In genomic region chr4:62613646-62614365, GRCm38 (mm10) we compare ENCODE assay signal across 7 mouse cellular contexts. TPM values are rescaled to one million over a fixed set of nuclear protein-coding genes. Genes with fewer than 3 reads are reported as not detected.
DNase-seq lines count a peak whose midpoint lies in the region; ATAC-seq and TF ChIP-seq lines count a peak whose summit lies in the region.

No protein-coding gene starts in this region.

- peak overlapping the region; percentile 25; the same call in 1 of the 2 replicates for H3K27ac ChIP-seq in heart, embryonic 16.5 days (ENCODE audit: low read length)
- no peak overlapping the region for H3K27ac ChIP-seq in lung, embryonic 16.5 days (ENCODE audit: low read length)
- peak overlapping the region; percentile 71 for H3K27ac ChIP-seq in stomach, postnatal 0 days (replicated peaks)

- peak; percentile 49 for TF ChIP-seq CTCF in stomach, postnatal 0 days (IDR thresholded peaks at IDR 0.05; ENCODE audit: low read depth)

- no peak overlapping the region for H3K4me3 ChIP-seq in heart, embryonic 16.5 days (ENCODE audit: low read length)
- no peak overlapping the region for H3K4me3 ChIP-seq in lung, embryonic 16.5 days (ENCODE audit: low read length)
- no peak overlapping the region for H3K4me3 ChIP-seq in stomach, postnatal 0 days (ENCODE audit: low read depth, low read length)

- peak; percentile 77 for DNase-seq in ovary, postnatal 36 days (ENCODE audit: low spot score)
- no peak for DNase-seq in ovary, postnatal 14 days (ENCODE audit: low spot score)
- DNase-seq in stomach, postnatal 0 days (ENCODE audit: low spot score), result no peak
- no peak for DNase-seq in urinary bladder, adult 2 months (ENCODE audit: low spot score)
- DNase-seq in layer of hippocampus, adult 8-10 months (ENCODE audit: low spot score in 2 of 2), result no peak

- H3K36me3 ChIP-seq in heart, embryonic 16.5 days (ENCODE audit: control insufficient read depth, insufficient read depth), result no peaks in the 10 kb centered on the region
- no peaks in the 10 kb centered on the region for H3K36me3 ChIP-seq in lung, embryonic 16.5 days (ENCODE audit: control insufficient read depth, insufficient read depth, low read length)
- no peaks in the 10 kb centered on the region for H3K36me3 ChIP-seq in stomach, postnatal 0 days (ENCODE audit: control insufficient read depth, insufficient read depth, low read length)

- peaks cover 15% of the 10 kb centered on the region; the same call in 1 of the 2 replicates for H3K27me3 ChIP-seq in heart, embryonic 16.5 days (ENCODE audit: control insufficient read depth, insufficient read depth, low read length)
- no peaks in the 10 kb centered on the region; the same call in 1 of the 2 replicates for H3K27me3 ChIP-seq in lung, embryonic 16.5 days (ENCODE audit: control insufficient read depth, insufficient read depth, low read depth, low read length)
- no peaks in the 10 kb centered on the region for H3K27me3 ChIP-seq in stomach, postnatal 0 days (ENCODE audit: control insufficient read depth, insufficient read depth, low read length)

- no peak overlapping the region for H3K4me2 ChIP-seq in heart, embryonic 16.5 days (ENCODE audit: low read depth, low read length)
- H3K4me2 ChIP-seq in lung, embryonic 16.5 days (ENCODE audit: low read depth, low read length), result no peak overlapping the region
- 0 out of 2 replicates have a peak overlapping the region, but pooled peaks have one; percentile 5 for H3K4me2 ChIP-seq in stomach, postnatal 0 days (replicated peaks; ENCODE audit: low read depth)

- 0 out of 2 replicates have a peak, but pooled peaks have one; percentile 30 for ATAC-seq in heart, embryonic 16.5 days (replicated peaks; ENCODE audit: extremely low read depth, insufficient read depth, low FRiP score)
- 0 out of 2 replicates have a peak, but pooled peaks have one; percentile 12 for ATAC-seq in lung, embryonic 16.5 days (ENCODE audit: low read depth)
- no peak for ATAC-seq in stomach, postnatal 0 days (ENCODE audit: low FRiP score, low TSS enrichment)

- WGBS in heart, embryonic 16.5 days, result 54% methylated on average over 13 of the region's 13 CpGs
- 61% methylated on average over 13 of the region's 13 CpGs for WGBS in lung, embryonic 16.5 days
- WGBS in stomach, postnatal 0 days, result 61% methylated on average over 13 of the region's 13 CpGs

- H3K9me3 ChIP-seq in heart, embryonic 16.5 days (replicated peaks; ENCODE audit: control insufficient read depth, low read length), result no peaks in the 10 kb centered on the region
- H3K9me3 ChIP-seq in lung, embryonic 16.5 days (ENCODE audit: control insufficient read depth, low read length), result no peaks in the 10 kb centered on the region
- no peaks in the 10 kb centered on the region for H3K9me3 ChIP-seq in stomach, postnatal 0 days (ENCODE audit: control insufficient read depth, low read length)

- H3K4me1 ChIP-seq in heart, embryonic 16.5 days (ENCODE audit: control insufficient read depth, insufficient read depth, low read length), result peaks cover 35% of the 10 kb centered on the region
- peaks cover 24% of the 10 kb centered on the region for H3K4me1 ChIP-seq in lung, embryonic 16.5 days (replicated peaks; ENCODE audit: control insufficient read depth, insufficient read depth, low read length)
- peaks cover 7% of the 10 kb centered on the region for H3K4me1 ChIP-seq in stomach, postnatal 0 days (replicated peaks; ENCODE audit: control insufficient read depth, insufficient read depth)

- no peak for TF ChIP-seq EP300 in stomach, postnatal 0 days (optimal IDR thresholded peaks at IDR 0.05)

- no peak overlapping the region for H3K9ac ChIP-seq in heart, embryonic 16.5 days (ENCODE audit: low read length)
- no peak overlapping the region for H3K9ac ChIP-seq in lung, embryonic 16.5 days (ENCODE audit: low read length)
- H3K9ac ChIP-seq in stomach, postnatal 0 days (ENCODE audit: low read length), result no peak overlapping the region

RNA-seq across cellular contexts. Expression of gene Rgs3, which starts 54.2 kb away (rescaled TPM):
- 62.8 and 63.1 TPM in 2 replicates for polyA plus RNA-seq in heart, embryonic 16.5 days (2015; fragmentation: Nextera tagmentation; extraction: Ambion mirVana)
- polyA plus RNA-seq in lung, embryonic 16.5 days (2015; fragmentation: Nextera tagmentation; extraction: Ambion mirVana), result 57.4 and 66.1 TPM in 2 replicates
- 26.4 and 30.0 TPM in 2 replicates for polyA plus RNA-seq in stomach, postnatal 0 days (2015; fragmentation: Nextera tagmentation; extraction: Ambion mirVana)
- polyA plus RNA-seq in urinary bladder, adult 2 months (2012; rRNA removed), result 56.4 and 57.0 TPM in 2 replicates
- 10 to 100 TPM; 24.2 to 29.3 (median 26.5) TPM for total RNA-seq in layer of hippocampus, adult 8-10 months (2022)
